Mouse (Mus musculus) erythroblast, adult 5-6 weeks (primary cell): ENCODE results near the gene Epm2aip1. TPM values are rescaled to one million over a fixed set of nuclear protein-coding genes. Genes with fewer than 3 reads are reported as not detected.

Experiments
- ATAC-seq: replicated peaks from 2 replicates; pipeline ENCODE4 v1.8.0; 2016; ENCODE audit warnings: moderate number of reproducible peaks, mild to moderate bottlenecking, moderate TSS enrichment, inconsistent platforms; ENCODE audit not compliant: poor library complexity, low FRiP score, severe bottlenecking
- total RNA-seq, 2 experiments: library from RNA; stranded (forward) in 1 of 2; stranded (reverse) in 1 of 2; fragments of 150-400 nt in 1 of 2; fragments of 200-764, 138-1000 nt in 1 of 2; gene quantifications; 2 replicates each; pipeline versions ENCODE4 v1.2.3 to v1.2.4; 2015 to 2017; ENCODE audit warnings: low replicate concordance in 2 of 2

The Epm2aip1 gene
- total RNA-seq (2015; ENCODE audit: low replicate concordance) (12.3 and 13.6 TPM in 2 replicates), total RNA-seq (2017; ENCODE audit: low replicate concordance) (15.4 and 21.2 TPM in 2 replicates)

- peak; percentile 92 for ATAC-seq
Observed at GRCm38 (mm10) chr9:111271434-111272160, at the start of gene Epm2aip1, which contains the start of gene Mlh1. Gene Epm2aip1, plus strand, starts transcription at chr9:111271929. Gene Mlh1, minus strand, starts transcription at chr9:111271791.

DNA sequence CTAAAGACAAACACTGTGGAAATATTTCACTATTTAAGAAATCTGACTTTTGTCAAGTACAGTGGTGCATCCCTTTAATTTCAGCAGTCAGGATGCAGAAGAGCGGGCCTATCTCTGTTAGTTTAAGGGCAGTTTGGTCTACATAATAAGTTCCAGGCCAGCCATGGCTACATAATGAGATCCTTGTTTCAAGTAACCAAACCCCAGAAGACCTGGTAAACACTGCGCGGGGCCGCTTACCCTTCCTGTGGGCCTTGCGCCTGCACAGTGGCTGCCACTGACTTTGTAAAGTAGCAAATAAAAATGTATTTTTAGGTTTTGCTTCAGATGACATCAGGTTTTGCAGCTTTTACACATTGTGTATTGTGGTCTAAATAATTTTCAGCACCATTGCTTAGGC, 48.3 kb upstream of the Epm2aip1 start:
- no peak for ATAC-seq

DNA sequence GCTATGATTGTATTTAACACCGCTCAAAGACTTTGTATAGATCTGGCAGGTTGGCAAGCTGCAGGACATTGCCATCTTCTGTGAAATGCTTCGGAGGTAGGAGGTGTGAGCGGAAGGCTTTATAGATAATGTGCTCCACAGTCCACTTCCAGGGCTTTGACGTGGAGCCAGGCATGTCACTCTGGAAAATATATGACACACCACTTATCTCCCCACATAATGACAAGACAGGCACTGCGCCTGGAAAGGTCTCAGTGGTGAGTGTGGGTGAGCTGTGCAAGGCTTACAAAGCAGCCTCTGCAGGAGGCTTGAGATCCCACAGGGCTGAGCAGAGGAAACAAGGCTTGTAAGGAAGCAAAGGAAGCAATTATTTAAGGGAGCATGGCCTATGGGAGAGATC, 43.3 kb upstream of the Epm2aip1 start:
- ATAC-seq = no peak

DNA sequence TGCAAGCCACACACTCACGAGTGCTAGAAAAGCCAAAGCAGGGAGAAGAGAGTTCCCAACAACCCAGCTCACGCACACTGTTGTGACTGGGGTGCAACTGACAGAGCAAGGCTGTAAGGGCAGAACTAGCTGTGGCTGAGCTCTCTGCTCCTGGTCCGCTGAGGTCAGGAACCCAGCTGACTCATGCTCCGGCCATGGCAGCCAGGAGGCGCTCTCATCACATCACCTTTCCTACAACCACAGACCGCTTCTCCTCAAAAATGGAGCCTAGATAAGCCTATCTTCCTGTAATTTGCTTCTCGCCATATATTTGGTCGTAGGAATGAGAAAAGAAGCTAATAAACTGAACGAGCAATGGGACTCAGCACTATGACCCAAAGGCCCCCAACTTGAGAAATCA, 37.0 kb upstream of the Epm2aip1 start:
- no peak for ATAC-seq

- no peak for ATAC-seq
Observed at GRCm38 (mm10) chr9:111237726-111238125, 34.0 kb upstream of the Epm2aip1 start.

GRCm38 (mm10) chr9:111239821-111240220, 31.9 kb upstream of the Epm2aip1 start:
- no peak for ATAC-seq

- ATAC-seq = no peak
Observed at GRCm38 (mm10) chr9:111243384-111243783, 28.3 kb upstream of the Epm2aip1 start.

DNA sequence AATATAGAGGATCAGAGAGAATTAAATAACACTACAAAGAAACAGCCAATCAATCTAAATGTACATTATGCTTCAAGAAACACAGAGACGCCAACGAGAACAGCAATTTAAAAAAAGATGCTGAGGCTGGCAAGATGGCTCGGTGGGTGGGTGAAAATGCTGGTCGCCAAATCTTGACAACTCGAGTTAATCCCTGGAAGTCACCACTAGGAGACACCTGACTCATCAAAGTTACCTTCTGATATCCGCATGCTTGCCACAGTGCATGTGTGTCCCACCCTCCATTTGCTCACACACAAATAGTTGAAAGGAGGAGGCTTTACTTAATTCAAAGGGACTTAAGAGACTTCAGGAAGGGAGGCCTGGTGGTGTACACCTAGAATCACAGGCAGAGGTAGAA, 26.2 kb upstream of the Epm2aip1 start:
- ATAC-seq = no peak

- ATAC-seq = no peak
Observed at GRCm38 (mm10) chr9:111247682-111248246, 24.0 kb upstream of the Epm2aip1 start.

- no peak for ATAC-seq
Observed at GRCm38 (mm10) chr9:111252161-111252869, 19.4 kb upstream of the Epm2aip1 start.

DNA sequence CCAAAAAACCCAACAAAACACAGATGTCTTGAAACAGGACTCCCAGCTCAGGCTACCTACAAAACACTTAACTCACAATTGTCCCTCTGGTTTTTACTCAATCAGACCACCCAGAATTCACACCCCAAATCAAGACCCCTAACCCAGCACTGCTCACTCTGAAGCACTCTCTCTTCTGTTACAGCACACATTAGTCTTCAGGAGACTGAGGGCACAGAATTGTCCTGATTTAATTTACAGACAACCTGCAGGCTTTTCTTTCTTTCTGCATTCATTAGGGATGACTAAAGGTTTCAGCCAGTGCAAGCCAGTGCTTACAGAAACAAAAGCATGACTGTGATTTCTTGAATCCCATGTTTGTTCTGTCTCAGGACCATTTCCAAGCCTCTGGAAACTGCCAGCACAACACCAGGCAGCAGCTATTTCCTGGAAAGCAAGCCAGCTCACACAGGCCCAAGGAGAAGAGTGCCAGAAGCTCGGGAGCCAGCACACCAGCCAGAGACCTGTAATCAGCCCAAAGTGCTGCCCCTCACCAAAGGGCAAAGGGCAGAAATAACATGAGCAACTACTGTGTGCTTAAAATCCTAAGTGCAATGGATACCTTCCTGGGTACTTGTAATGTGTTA, 11.3 kb upstream of the Epm2aip1 start:
- no peak for ATAC-seq

GRCm38 (mm10) chr9:111261356-111261755, 10.4 kb upstream of the Epm2aip1 start:
- ATAC-seq = no peak

DNA sequence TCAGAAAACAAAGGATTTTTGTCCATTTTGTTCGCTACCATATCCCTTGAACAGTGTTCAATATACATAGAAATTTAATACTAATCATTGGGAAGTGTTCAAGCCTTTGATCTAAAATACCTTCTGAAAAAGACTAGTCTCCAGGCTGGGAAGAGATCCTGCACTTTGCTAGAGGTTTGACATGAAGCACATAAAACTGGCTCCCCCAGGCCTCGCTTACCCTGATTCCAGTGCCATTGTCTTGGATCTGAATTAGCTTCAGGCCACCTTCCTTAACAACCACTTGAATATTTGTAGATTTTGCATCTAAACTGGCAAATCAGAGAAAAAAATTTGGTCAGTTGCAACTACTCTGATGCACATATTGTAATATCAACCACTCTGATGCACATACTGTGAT, 3.7 kb upstream of the Epm2aip1 start:
- ATAC-seq = no peak

GRCm38 (mm10) chr9:111270606-111271005, 1.1 kb upstream of the Epm2aip1 start:
- no peak for ATAC-seq

DNA sequence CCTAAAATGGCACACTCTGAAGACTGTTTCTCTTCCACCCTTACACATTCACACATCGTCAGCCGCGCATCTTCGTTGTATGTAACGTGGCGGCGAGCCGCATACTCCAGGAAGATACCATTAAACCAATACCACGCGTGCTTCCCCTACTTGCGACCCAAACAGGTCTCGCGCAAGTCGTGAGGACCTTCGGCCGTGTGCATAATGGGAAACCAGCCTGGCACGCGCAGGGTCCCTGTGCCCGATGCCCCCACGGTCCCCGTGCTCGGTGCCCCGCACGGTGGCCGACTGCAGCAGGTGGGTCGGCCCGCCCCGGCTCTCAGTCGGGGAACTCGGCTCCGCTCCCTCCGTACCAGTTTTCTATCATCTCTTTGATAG, 684 bp upstream of the Epm2aip1 start:
- ATAC-seq = peak; percentile 31

GRCm38 (mm10) chr9:111272356-111272755, 627 bp downstream of the Epm2aip1 start:
- peak; percentile 36 for ATAC-seq

DNA sequence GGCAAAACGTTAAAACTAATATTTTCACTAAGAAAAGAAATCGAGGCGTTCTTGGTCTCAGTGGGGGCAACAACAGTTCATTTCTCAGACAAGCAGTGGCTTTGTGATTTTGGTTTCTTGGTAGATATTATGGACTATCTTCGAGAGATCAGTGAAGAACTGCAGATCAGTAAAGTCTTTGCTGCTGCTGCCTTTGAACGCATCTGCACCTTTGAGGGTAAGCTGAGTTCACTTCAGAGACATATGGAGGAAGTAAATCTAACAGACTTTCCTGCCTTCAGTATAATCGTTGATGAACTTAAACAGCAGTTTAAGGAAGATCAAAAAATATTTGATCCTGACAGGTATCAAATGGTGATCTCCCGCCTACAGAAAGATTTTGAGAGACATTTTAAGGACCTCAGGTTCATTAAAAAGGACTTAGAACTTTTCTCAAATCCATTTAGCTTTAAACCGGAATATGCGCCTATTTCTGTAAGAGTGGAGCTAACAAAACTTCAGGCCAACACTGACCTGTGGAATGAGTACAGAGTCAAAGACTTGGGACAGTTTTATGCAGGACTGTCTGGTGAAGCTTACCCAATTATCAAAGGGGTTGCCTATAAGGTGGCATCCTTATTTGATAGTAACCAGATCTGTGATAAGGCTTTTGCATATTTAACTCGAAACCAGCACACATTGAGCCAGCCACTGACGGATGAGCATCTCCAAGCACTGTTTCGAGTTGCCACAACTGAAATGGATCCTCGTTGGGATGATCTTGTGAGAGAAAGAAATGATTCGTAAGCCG, 1.5 kb downstream of the Epm2aip1 start:
- no peak for ATAC-seq

DNA sequence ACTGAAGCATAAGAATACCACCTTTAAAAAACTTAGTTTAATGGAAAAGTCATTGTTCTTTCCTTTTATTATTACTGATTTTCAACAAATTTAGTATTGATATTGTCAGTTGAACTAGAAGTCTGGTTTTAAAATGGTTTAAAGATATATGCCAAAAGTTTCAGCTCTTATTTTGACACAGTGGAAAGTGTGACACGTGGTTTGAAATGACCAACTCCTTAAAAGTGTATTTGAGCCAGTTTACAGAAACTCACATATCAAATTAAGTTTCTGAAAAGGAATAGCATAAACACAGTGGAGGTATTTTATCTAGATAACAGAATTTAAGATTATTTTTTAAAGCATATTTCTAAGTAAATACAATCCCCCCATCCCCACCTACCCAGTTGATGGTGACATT, 2.2 kb downstream of the Epm2aip1 start:
- no peak for ATAC-seq

- no peak for ATAC-seq
Observed at GRCm38 (mm10) chr9:111275156-111275555, 3.4 kb downstream of the Epm2aip1 start.

DNA sequence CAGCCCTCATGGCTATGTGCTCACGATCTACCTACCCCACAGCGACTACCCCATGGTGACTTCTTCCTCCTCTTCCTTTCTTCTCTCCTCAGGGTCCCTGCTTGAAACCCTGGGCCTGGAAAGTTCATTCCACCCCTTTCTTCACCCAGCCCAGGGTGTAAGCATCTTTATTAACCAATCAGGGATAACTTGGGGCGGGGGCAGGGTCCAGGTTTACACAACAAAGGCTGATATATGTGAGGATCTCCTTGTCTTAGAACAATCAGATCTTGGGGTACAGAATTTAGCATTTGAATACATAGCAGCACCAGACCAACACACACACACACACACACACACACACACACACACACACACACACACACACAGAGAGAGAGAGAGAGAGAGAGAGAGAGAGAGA, 13.3 kb downstream of the Epm2aip1 start:
- ATAC-seq = no peak
